Comparison of ENCODE assay signal across 20 mouse cellular contexts in genomic region chr16:45963088-45963487, GRCm38 (mm10). TPM values are rescaled to one million over a fixed set of nuclear protein-coding genes. Genes with fewer than 3 reads are reported as not detected.
DNase-seq lines count a peak whose midpoint lies in the region; ATAC-seq and TF ChIP-seq lines count a peak whose summit lies in the region.
"Had no signal": no experiment of that assay in that cellular context is flagged by ENCODE, and none has a peak within 500 bp of the region (broad histone marks: within the 10 kb centered on the region; RNA-seq: fewer than 3 reads in every experiment).

No protein-coding gene starts in this region.

- H3K9ac ChIP-seq in intestine, embryonic 14.5 days (ENCODE audit: low read length) = no peak overlapping the region
- no peak overlapping the region for H3K9ac ChIP-seq in intestine, postnatal 0 days (ENCODE audit: low read depth, low read length)
- H3K9ac ChIP-seq in intestine, embryonic 15.5 days = no peak overlapping the region
- H3K9ac ChIP-seq: embryonic facial prominence, embryonic 12.5 days; forebrain, postnatal 0 days; liver, postnatal 0 days had no signal

- H3K9me3 ChIP-seq in intestine, embryonic 14.5 days (ENCODE audit: control insufficient read depth, low read length) = no peaks in the 10 kb centered on the region
- H3K9me3 ChIP-seq in intestine, postnatal 0 days (ENCODE audit: control insufficient read depth) = no peaks in the 10 kb centered on the region
- H3K9me3 ChIP-seq in intestine, embryonic 15.5 days = no peaks in the 10 kb centered on the region
- H3K9me3 ChIP-seq: embryonic facial prominence, embryonic 12.5 days; megakaryocyte, embryonic 14.5 days had no signal

- no peak overlapping the region for H3K27ac ChIP-seq in intestine, embryonic 14.5 days (ENCODE audit: low read depth)
- H3K27ac ChIP-seq in intestine, postnatal 0 days (ENCODE audit: low read depth, low read length) = no peak overlapping the region
- peak overlapping the region; percentile 22; the same call in 1 of the 2 replicates for H3K27ac ChIP-seq in intestine, embryonic 15.5 days
- H3K27ac ChIP-seq in thymus, adult 2 months (ENCODE audit: control insufficient read depth, insufficient read depth, low read length) = no peak overlapping the region
- H3K27ac ChIP-seq: embryonic facial prominence, embryonic 12.5 days had no signal

- no peak for TF ChIP-seq POLR2A in thymus, adult 2 months (IDR thresholded peaks at IDR 0.05; ENCODE audit: control insufficient read depth, extremely low read depth, insufficient read depth, low read length, poor library complexity)

- DNase-seq in intestine, embryonic 14.5 days (ENCODE audit: low spot score) = no peak
- DNase-seq in 3T3-L1 (ENCODE audit: low read depth, low spot score) (peak; percentile 25), R1 (ENCODE audit: low read depth, low spot score) (peak; percentile 6)
- DNase-seq in urinary bladder, postnatal 10 days (ENCODE audit: low spot score) = no peak
- no peak for DNase-seq in thymus, adult 2 months
- DNase-seq: adrenal gland, adult 2 months; cerebellum, postnatal 10 days; forebrain, postnatal 0 days; layer of hippocampus, postnatal 36 days; liver; liver, postnatal 0 days; right cerebral cortex, adult 18-20 months; thymus, adult 18-20 months had no signal

- WGBS in intestine, embryonic 14.5 days = 33% methylated on average over 5 of the region's 5 CpGs
- WGBS in intestine, postnatal 0 days = 38% methylated on average over 5 of the region's 5 CpGs
- WGBS in intestine, embryonic 15.5 days = 33% methylated on average over 5 of the region's 5 CpGs
- WGBS in thymus, adult 2 months = 96% methylated on average over 5 of the region's 5 CpGs

- no peak overlapping the region for H3K4me3 ChIP-seq in intestine, embryonic 14.5 days (ENCODE audit: low read depth, low read length)
- H3K4me3 ChIP-seq in intestine, postnatal 0 days (ENCODE audit: low read depth, low read length) = no peak overlapping the region
- no peak overlapping the region for H3K4me3 ChIP-seq in intestine, embryonic 15.5 days (replicated peaks)
- no peak overlapping the region for H3K4me3 ChIP-seq in thymus, adult 2 months (ENCODE audit: control insufficient read depth, insufficient read depth, low read length)
- H3K4me3 ChIP-seq: embryonic facial prominence, embryonic 12.5 days; megakaryocyte, embryonic 14.5 days had no signal

- 0 out of 2 replicates have a peak, but pooled peaks have one; percentile 47 for ATAC-seq in intestine, embryonic 14.5 days (replicated peaks; ENCODE audit: low FRiP score, low TSS enrichment, low read depth)
- ATAC-seq in intestine, postnatal 0 days = no peak
- no peak; the same call in 1 of the 2 replicates for ATAC-seq in intestine, embryonic 15.5 days
- ATAC-seq: CD4-positive, CD25-positive, alpha-beta regulatory T cell, adult 4 months; forebrain, postnatal 0 days; inflammation-experienced regulatory T-cells, adult 6 months; liver, postnatal 0 days had no signal

- no peaks in the 10 kb centered on the region for H3K27me3 ChIP-seq in intestine, embryonic 14.5 days (replicated peaks; ENCODE audit: control insufficient read depth, insufficient read depth, low read length)
- no peaks in the 10 kb centered on the region for H3K27me3 ChIP-seq in intestine, postnatal 0 days (replicated peaks; ENCODE audit: control insufficient read depth, insufficient read depth, low read length)
- no peaks in the 10 kb centered on the region for H3K27me3 ChIP-seq in intestine, embryonic 15.5 days (replicated peaks)
- no peaks in the 10 kb centered on the region for H3K27me3 ChIP-seq in thymus, adult 2 months (ENCODE audit: control insufficient read depth, insufficient read depth, low read length)
- H3K27me3 ChIP-seq: embryonic facial prominence, embryonic 12.5 days; megakaryocyte, embryonic 14.5 days had no signal

- no peak for TF ChIP-seq CTCF in intestine, postnatal 0 days (IDR thresholded peaks at IDR 0.05; ENCODE audit: low read depth)
- TF ChIP-seq CTCF in thymus, adult 2 months (IDR thresholded peaks at IDR 0.05; ENCODE audit: borderline replicate concordance, control insufficient read depth, extremely low read depth, insufficient read depth, low read length, poor library complexity) = no peak

- H3K36me3 ChIP-seq in intestine, embryonic 14.5 days (ENCODE audit: control insufficient read depth, insufficient read depth, low read length) = no peaks in the 10 kb centered on the region
- no peaks in the 10 kb centered on the region for H3K36me3 ChIP-seq in intestine, postnatal 0 days (ENCODE audit: control insufficient read depth, insufficient read depth)
- no peaks in the 10 kb centered on the region for H3K36me3 ChIP-seq in intestine, embryonic 15.5 days
- peaks cover 66% of the 10 kb centered on the region for H3K36me3 ChIP-seq in thymus, adult 2 months (ENCODE audit: control insufficient read depth, insufficient read depth, low read length)
- H3K36me3 ChIP-seq: embryonic facial prominence, embryonic 12.5 days; G1E had no signal

- H3K4me2 ChIP-seq in intestine, embryonic 14.5 days (ENCODE audit: low read length) = no peak overlapping the region
- H3K4me2 ChIP-seq in intestine, postnatal 0 days (replicated peaks; ENCODE audit: low read depth) = no peak overlapping the region
- no peak overlapping the region for H3K4me2 ChIP-seq in intestine, embryonic 15.5 days (replicated peaks)
- H3K4me2 ChIP-seq: embryonic facial prominence, embryonic 12.5 days had no signal

- no peaks in the 10 kb centered on the region for H3K4me1 ChIP-seq in intestine, embryonic 14.5 days (replicated peaks; ENCODE audit: control insufficient read depth, insufficient read depth, low read length)
- no peaks in the 10 kb centered on the region for H3K4me1 ChIP-seq in intestine, postnatal 0 days (replicated peaks; ENCODE audit: control insufficient read depth, insufficient read depth, low read length)
- peaks cover 15% of the 10 kb centered on the region for H3K4me1 ChIP-seq in intestine, embryonic 15.5 days (replicated peaks)
- H3K4me1 ChIP-seq in thymus, adult 2 months (replicated peaks; ENCODE audit: control insufficient read depth, insufficient read depth, low read length) = no peaks in the 10 kb centered on the region
- H3K4me1 ChIP-seq: embryonic facial prominence, embryonic 12.5 days; megakaryocyte, embryonic 14.5 days had no signal

RNA-seq across cellular contexts. Expression of gene Phldb2, which starts 9.7 kb away (rescaled TPM):
- polyA plus RNA-seq in intestine, embryonic 14.5 days (2014; fragmentation: Nextera tagmentation; extraction: Ambion mirVana) = 35.2 and 43.7 TPM in 2 replicates
- 9.2 and 9.5 TPM in 2 replicates for polyA plus RNA-seq in intestine, postnatal 0 days (2015; fragmentation: Nextera tagmentation; extraction: Ambion mirVana)
- 28.7 and 31.8 TPM in 2 replicates for polyA plus RNA-seq in intestine, embryonic 15.5 days (2015; fragmentation: Nextera tagmentation; extraction: Ambion mirVana)
- 0.94 and 1.8 TPM in 2 replicates for polyA plus RNA-seq in thymus, adult 2 months (2012; rRNA removed)
- polyA plus RNA-seq: G1E had no signal

RNA-seq across cellular contexts. Expression of gene Plcxd2, which starts 46.9 kb away (rescaled TPM):
- polyA plus RNA-seq in intestine, embryonic 14.5 days (2014; fragmentation: Nextera tagmentation; extraction: Ambion mirVana) = 1.4 and 1.7 TPM in 2 replicates
- polyA plus RNA-seq in intestine, postnatal 0 days (2015; fragmentation: Nextera tagmentation; extraction: Ambion mirVana) = 2.3 and 2.4 TPM in 2 replicates
- 2.5 and 2.7 TPM in 2 replicates for polyA plus RNA-seq in intestine, embryonic 15.5 days (2015; fragmentation: Nextera tagmentation; extraction: Ambion mirVana)
- polyA plus RNA-seq in thymus, adult 2 months (2012; rRNA removed) = 13.8 and 16.2 TPM in 2 replicates
- polyA plus RNA-seq: G1E had no signal

Comparison
In these comparisons a context has a peak if more than half of its experiments do, and no peak if none do; other contexts are left out.
1. DNase-seq: peak in 3T3-L1 (single experiment) and R1 (single experiment); none in intestine, embryonic 14.5 days (single experiment), urinary bladder, postnatal 10 days (single experiment) and thymus, adult 2 months (single experiment).